Mouse (Mus musculus) C2C12 (cell line): ENCODE measurements at regions not wholly inside any gene's neighbourhood (a gene's known extent, or its start where the extent isn't known, plus 50 kb on each side); places are given as distances from the start of the nearest gene placed in this dataset.

Experiments
- CTCF ChIP-seq: IDR thresholded peaks from one replicate; pipeline ENCODE4 v1.5.1; 2011; ENCODE audit not compliant: control insufficient read depth, insufficient read depth, insufficient read length
- FOSL1 ChIP-seq: IDR thresholded peaks from one replicate; pipeline ENCODE4 v1.8.0; 2011; ENCODE audit warnings: mild to moderate bottlenecking, low read length; ENCODE audit not compliant: poor library complexity, insufficient read depth, severe bottlenecking
- MAX ChIP-seq: IDR thresholded peaks from one replicate; pipeline ENCODE4 v1.6.1; 2011; ENCODE audit warnings: mild to moderate bottlenecking, control low read depth
- MYOG ChIP-seq: IDR thresholded peaks from one replicate; pipeline ENCODE4 v1.6.1; 2011; ENCODE audit not compliant: control insufficient read depth, insufficient read length; ENCODE audit errors: extremely low read depth
- USF1 ChIP-seq: IDR thresholded peaks from one replicate; pipeline ENCODE4 v1.6.1; 2011; ENCODE audit warnings: low read depth, mild to moderate bottlenecking, control low read depth, moderate library complexity

GRCm38 (mm10) chr7:145110028-145110427, 97.9 kb downstream of the 1810010D01Rik start:
- TF ChIP-seq CTCF (no peak), MYOG (no peak), USF1 (no peak), MAX (no peak), FOSL1 (no peak)
